Mouse (Mus musculus) adrenal gland, adult (tissue): ENCODE measurements around the gene D2hgdh.

ENCODE experiments used
- DNase-seq, 2 experiments: peaks; one replicate each; pipeline ENCODE4 v3.0.0; 2022 to 2023; ENCODE audit warnings: low spot score in 1 of 2; ENCODE audit not compliant: inconsistent age in 2 of 2

Gene D2hgdh

GRCm38 (mm10) chr1:93824609-93825008, at the start of gene D2hgdh:
D2hgdh (plus strand) TSS chr1:93824909.
- DNase-seq = no peak

GRCm38 (mm10) chr1:93776686-93777085, 48.0 kb upstream of the D2hgdh start:
- DNase-seq = peak; percentile 54 to 70

GRCm38 (mm10) chr1:93786912-93787311, 37.8 kb upstream of the D2hgdh start:
- DNase-seq = no peak

DNA sequence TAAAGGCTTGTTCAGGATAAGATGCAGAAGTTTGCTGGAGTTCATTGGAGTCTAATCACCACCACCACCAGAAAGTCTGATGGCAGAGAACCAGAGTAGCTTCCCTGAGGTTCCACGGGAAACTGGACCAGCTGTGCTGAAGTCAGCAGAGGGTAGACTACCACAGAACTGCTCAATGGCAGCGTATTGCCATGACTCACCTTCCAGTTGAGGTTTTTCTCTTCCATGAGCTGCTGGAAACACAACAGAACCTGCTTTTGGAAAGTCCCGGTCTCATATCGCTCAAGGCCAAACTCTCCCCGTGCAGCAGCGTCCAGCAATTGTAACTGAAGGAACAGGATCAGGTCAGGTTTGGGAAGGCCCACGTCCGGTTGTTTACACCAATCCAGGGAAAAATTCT, 30.2 kb upstream of the D2hgdh start:
- peak; percentile 69 to 76 for DNase-seq

DNA sequence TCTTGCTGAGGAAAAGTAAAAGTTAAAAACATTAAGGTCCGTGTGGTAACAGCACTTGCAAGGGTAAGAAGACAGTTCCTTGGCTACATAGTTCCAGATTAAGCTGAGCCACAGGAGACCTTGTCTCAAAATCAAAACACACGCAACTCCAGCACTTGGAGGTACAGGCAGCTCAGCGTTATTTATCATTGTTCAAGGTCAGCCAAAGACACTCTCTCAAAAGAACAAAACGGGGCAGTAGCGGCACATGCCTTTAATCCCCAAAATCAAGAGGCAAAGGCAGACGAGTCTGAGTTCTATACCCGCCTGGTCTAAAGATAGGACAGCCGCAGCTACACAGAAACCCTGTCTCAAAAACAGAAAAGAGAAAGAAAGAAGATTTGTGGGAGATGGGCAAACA, 28.8 kb upstream of the D2hgdh start:
- DNase-seq = peak; percentile 68 to 81

DNA sequence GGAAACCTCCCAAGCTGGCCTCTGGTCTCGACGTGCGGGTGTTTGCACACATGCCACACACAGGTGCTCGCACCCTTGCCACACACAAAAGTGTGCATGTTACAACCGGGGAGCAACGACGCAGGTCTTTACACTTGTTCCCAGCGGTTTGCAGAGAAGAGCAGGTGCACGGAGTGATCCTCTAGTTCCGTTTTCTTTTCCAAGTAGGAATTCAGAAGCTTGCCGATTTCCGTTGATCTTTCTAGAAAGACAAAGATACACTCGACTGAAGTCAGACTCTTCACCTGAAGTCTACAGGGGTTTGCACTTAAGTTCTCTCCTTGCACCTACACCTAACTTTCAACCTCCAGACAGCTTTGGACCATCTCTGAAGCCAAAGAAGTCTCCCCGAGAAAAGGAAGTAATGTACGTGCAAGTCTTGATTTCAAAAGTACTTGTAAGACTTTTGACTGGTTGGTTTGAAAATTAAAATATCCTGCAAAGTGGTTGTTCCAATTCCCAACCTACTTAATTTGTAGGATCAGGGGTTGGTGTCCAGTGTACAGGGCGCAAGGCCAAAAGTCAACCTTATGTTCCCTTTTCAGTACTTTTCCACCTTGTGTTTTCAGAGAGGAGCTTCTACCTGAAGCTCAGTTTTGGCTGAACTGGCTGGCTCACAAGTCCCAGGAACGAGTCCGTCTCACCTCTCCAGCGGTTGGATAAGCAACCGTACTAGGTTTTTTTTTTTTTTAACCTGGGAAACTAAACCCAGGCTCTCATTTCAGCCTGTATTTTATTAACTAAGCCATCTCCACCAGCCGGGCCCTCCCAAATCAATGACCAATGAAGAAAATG, 23.8 kb upstream of the D2hgdh start:
- DNase-seq = no peak

DNA sequence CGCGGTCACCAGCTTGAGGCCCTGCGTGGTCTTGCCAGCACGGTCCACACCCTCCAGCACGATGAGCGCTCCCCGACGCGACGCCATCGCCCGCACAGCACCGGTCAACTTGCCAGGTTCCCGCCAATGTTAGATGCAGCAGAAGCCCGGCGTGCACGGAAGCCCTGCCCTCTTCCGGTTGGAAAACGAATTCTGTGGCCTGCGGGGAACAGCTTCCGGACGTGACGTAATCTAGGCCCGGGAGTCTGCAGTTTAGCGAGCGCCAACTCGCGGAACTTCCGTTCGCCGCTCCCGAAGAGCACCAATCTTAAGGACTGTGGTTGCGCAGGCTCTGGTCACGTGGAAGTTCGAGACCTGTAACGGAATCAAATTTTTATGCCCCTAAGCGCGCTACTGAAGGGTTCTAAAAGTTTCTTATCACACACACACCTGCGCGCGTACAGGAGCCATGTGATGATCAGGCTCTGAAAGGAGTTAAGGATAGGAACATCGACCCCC, 22.9 kb upstream of the D2hgdh start, which contains the start of gene Dtymk:
Gene Dtymk (minus strand): TSS at position 194 of the 498 bp plus-strand sequence.
- DNase-seq = peak; percentile 95 to 97

DNA sequence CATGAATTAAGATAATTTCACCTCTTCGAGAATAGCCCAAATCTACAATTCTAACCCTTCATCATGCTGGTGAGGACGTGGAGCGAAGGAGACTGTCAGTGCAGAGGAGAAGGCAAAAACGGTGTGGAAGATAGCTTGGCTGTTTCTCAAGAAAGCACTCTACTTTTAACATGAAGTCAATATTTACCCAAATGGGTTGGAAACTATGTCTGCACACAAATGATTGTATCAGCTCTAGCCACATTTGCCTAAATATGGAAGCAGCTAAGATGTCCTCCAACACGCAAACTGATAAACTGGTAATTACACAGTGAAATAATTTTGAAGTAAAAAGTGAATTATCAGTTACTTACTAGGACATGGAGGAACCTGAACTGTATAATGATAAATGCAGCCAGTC, 21.9 kb upstream of the D2hgdh start:
- DNase-seq = peak in 1 of 2 experiments; percentile 49

- DNase-seq = peak; percentile 99 to 100
Observed at GRCm38 (mm10) chr1:93803556-93804507, 20.9 kb upstream of the D2hgdh start, which contains the start of gene Ing5. Ing5 (plus strand) TSS chr1:93803965.

GRCm38 (mm10) chr1:93804818-93805217, 19.9 kb upstream of the D2hgdh start:
- no peak for DNase-seq

DNA sequence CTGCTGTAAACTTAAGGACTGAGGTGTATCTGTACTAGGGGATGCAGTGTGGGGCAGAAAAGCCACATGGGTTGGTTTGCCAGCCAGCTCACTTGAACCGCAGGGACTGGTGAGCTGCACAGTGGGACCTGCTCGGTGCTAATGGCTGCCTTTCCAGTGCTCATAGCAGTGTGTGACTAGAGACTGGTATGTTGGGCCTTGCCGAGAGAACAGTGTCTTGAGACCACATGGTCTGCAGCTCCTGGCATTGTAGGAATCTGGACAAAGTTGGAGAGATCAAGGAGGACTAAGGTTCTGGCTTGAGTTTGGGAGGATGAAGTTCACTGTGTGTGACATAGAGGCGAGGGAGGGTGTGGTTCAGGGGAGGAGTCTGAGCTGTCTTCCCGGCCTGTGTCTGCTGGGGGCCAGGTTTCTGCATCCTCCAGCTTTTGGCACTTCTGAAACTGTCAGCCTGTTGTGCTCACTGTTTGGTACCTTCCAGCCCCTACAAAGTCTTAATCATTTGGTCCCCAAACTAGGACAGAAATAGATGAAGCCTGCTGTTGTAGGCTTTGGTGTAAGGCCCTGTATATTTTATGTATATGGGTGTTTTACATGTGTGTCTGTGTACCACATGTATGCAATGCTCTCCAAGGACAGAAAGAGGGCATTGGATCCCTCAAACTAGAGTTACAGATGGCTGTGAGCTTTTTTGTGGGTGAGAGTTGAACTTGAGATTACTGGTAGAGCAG, 19.3 kb upstream of the D2hgdh start:
- no peak for DNase-seq

DNA sequence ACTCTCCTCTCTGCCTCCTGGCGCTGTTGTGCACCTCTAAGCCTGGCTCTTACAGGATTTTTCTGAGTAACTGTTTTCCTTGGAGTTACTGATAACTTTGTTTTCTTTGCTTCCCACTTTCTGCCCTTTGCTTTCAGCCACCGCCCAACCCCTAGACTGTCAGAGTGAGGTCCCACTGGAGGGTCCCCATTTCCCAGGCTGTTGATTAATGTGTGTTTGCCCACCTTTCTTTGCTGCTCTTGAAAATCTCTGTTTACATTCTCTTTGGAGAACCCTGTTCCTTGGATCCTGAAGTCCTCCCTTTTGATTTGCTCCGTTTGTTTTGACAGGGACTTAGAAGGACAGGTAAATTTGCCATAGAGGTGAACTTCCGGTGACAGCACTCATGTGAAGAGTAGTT, 15.8 kb upstream of the D2hgdh start:
- DNase-seq = no peak

GRCm38 (mm10) chr1:93810011-93810410, 14.7 kb upstream of the D2hgdh start:
- DNase-seq = no peak

DNA sequence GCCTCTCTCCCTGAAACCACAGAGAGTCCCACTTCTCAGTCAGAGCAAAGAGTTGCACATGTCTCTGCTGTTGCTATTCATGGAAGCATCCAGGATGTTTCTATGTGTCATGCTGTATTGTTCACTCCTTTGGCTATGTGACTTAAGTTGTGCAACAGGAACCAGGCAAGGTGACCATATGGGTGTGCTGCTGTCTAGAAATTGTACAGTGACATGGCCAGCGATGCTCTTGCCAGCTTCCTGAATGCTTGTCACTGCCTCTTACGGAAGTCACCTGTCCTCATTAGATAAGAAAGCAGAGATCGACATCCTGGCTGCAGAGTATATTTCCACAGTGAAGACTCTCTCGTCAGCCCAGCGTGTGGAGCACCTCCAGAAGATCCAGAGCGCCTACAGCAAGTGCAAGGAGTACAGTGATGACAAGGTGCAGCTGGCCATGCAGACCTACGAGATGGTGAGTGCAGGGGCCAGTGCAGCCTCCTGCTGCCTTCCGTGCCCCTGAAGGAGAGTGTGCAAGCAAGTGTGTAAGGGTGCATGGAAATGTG, 13.1 kb upstream of the D2hgdh start:
- DNase-seq = no peak

- peak; percentile 45 to 71 for DNase-seq
Observed at GRCm38 (mm10) chr1:93817823-93818532, 6.7 kb upstream of the D2hgdh start.

DNA sequence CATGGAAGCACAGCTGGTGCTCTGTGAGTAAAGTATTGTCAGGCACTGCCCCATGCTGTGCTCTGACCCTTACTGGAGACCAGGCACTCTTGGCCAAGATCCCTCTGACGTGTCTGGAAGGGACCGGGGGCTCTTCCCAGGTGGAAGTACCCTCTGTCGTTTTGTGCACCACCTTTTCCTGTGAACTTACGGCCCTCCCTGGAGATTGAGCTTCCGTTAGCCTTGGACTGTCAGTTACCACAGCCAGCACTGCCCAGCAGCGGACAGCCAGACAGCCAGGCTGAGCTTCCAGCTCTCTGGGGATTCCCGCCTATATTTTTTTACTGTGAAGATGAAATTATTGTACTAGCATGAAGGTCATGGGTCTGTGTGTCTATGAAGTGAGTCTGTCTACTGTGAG, 6.0 kb upstream of the D2hgdh start:
- DNase-seq = peak; percentile 57 to 75

GRCm38 (mm10) chr1:93823796-93824495, 763 bp upstream of the D2hgdh start:
- peak in 1 of 2 experiments; percentile 16 for DNase-seq

GRCm38 (mm10) chr1:93825105-93825674, 481 bp downstream of the D2hgdh start:
- DNase-seq = peak; percentile 96 to 99
